Comparison of ENCODE assay signal across 23 mouse cellular contexts in the genomic region with DNA sequence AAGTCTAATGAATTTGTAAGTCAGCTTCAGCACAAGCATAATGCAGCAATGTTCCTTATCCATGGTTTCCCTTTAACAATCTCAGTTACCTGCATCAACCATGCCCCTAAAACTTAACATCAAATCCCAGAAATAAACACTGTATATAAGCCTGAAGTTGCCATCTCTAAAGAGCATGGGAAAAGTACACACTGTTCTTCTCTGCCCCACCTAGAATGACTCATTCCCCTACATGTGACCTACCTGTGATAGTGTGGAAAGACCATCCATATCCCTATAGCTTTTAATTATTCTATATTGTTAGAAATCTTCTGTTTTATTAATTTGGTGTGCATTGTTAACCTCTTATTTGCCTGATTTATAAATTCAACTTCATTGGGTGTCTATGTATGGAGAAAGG.
"Had no signal": no experiment of that assay in that cellular context is flagged by ENCODE, and none has a peak within 500 bp of the region (broad histone marks: within the 10 kb centered on the region; RNA-seq: fewer than 3 reads in every experiment).

No protein-coding gene starts in this region.

- H3K9me3 ChIP-seq: heart, embryonic 10.5 days; heart, embryonic 12.5 days; hindbrain, embryonic 10.5 days; hindbrain, embryonic 12.5 days; limb, embryonic 13.5 days; limb, embryonic 15.5 days; liver, embryonic 12.5 days had no signal

- H3K36me3 ChIP-seq: heart, embryonic 10.5 days; heart, embryonic 12.5 days; hindbrain, embryonic 10.5 days; hindbrain, embryonic 12.5 days; limb, embryonic 13.5 days; limb, embryonic 15.5 days; liver, embryonic 12.5 days had no signal

- H3K4me3 ChIP-seq: heart, embryonic 10.5 days; heart, embryonic 12.5 days; hindbrain, embryonic 10.5 days; hindbrain, embryonic 12.5 days; limb, embryonic 13.5 days; limb, embryonic 15.5 days; liver, embryonic 12.5 days had no signal

- H3K9ac ChIP-seq: heart, embryonic 12.5 days; hindbrain, embryonic 12.5 days; hindbrain, embryonic 14.5 days; limb, embryonic 13.5 days; limb, embryonic 15.5 days; liver, embryonic 12.5 days; liver, embryonic 14.5 days had no signal

- H3K4me1 ChIP-seq: hindbrain, embryonic 10.5 days; hindbrain, embryonic 12.5 days; limb, embryonic 13.5 days; limb, embryonic 15.5 days had no signal

- H3K27ac ChIP-seq: heart, embryonic 10.5 days; hindbrain, embryonic 10.5 days; hindbrain, embryonic 12.5 days; hindbrain, embryonic 14.5 days; limb, embryonic 13.5 days; limb, embryonic 15.5 days; liver, embryonic 12.5 days; liver, embryonic 14.5 days had no signal

- ATAC-seq: hindbrain, embryonic 16.5 days; inflammation-experienced regulatory T-cells, adult 6 months; liver, embryonic 12.5 days had no signal

- H3K27me3 ChIP-seq: heart, embryonic 12.5 days; hindbrain, embryonic 12.5 days; limb, embryonic 13.5 days; limb, embryonic 15.5 days; liver, embryonic 12.5 days had no signal

- DNase-seq: gastrocnemius, postnatal 10 days; gastrocnemius, postnatal 25 days; heart, adult 18-20 months; heart, postnatal 10 days; heart, postnatal 4 days; kidney, adult 11 months; kidney, adult 8-10 months; kidney, postnatal 10 days; kidney, postnatal 25 days; layer of hippocampus, adult 9-11 months; layer of hippocampus, postnatal 36 days; left cerebral cortex, postnatal 4 days had no signal

- H3K4me2 ChIP-seq: heart, embryonic 12.5 days; hindbrain, embryonic 12.5 days; hindbrain, embryonic 14.5 days; limb, embryonic 13.5 days; limb, embryonic 15.5 days; liver, embryonic 12.5 days had no signal
